Mouse (Mus musculus) cerebellum, adult 11-12 months (tissue): ENCODE results near the gene Pitpnc1.

Source experiments
- DNase-seq: peaks from one replicate; pipeline ENCODE4 v3.0.0; 2022

Gene Pitpnc1

DNA sequence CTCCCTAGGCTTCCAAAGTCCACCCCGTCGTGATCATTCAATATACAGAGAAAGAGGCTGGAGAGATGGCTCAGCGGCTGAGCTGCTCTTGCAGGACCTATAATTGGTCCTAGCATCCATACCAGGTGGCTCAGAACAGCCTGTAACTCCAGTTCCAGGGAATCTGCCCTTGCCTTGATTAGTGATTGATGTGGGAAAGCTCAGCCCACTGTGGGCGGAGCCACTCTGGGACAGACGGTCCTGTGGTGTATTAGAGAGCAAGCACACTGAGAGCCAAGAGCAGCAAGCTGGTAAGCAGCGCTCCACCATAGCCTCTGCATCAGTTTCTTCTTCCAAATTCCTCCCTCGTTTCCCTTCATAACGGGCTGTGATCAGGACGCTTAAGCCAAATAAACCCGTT lies 150.6 kb downstream of the Pitpnc1 start:
- no peak for DNase-seq

DNA sequence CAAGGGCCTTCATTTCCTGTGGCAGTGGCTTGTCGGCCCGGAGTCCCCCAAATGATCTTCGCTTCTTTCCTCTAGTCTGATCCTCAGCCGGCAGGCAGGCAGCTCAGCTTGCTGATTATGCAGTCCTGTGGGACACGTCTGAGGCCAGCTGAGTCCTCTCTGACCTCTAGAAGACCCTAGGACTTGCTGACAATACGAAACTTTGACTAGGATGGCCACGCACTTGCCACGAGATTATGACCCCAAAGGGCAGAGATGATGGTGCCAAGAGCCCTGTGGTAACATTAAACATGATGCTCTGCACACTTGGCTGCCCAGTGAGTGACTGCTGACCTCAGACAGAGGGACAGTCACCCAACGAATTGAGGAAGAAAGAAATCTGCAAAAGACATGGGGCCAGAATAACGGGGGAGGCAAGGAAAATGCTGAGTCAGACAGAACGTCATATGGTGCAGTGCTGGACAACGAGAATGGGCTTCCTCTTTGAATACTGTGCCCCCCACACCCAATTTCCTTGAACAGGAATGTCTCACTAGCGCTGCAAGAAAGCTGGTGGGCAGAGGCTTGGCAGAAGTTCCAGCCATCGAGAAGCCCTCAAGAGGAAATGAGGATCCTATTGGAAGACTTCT lies 152.7 kb downstream of the Pitpnc1 start:
- no peak for DNase-seq

DNA sequence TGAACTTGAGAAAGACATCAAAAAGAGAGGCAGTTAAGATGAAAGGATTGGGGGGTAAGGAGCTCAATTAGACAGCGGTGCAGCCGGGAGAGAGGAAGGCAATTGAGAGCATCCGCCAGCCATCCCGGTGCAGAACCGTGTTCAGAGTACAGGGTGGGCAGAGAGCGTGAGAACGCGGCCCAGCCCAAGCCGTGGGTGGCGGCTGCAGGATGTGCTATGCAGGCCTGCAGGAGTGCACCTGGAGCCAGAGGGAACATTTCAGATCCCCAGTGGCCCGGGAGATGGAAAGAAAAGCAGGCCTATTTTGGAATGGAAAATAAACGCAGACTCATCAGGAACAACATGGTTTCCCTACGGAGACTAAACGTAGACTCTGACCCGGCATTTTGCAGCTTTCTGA lies 155.0 kb downstream of the Pitpnc1 start:
- no peak for DNase-seq

DNA sequence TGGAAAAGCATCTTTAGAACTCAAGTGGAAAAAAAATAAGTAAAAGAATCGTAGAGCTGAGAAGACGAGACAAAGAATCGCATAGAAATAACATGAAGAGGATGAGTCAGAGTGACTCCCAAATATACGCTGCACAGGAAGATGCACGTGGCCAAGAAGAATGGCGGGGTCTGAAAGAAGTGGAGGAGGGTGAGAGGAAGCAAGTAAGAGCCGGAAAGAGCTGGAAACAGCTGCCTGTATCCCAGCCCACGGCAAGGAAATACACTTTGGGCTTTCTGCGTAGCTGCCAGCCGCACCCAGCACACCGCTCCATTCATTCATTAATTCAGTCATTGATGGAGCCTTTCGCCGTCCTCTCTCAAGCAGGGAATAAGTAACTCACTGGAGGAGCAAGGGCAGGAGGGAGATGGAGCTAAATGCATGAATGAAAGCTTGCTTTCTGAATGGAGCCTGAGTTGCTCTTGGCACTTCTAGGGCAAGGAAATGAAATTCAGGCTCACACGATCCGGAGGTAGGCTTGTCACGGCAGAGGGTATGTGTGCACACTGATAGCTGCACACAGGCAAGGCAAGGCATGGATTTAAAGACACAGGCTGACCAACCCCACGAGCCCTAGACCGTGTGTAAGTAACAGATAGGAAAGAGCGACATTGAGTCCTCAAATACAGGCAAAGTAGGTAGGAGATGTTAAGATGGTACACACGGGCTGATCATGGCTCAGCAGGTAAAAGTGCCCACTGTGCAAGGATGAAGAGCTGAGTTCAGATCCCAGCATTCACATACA lies 160.0 kb downstream of the Pitpnc1 start:
- DNase-seq: no peak

DNA sequence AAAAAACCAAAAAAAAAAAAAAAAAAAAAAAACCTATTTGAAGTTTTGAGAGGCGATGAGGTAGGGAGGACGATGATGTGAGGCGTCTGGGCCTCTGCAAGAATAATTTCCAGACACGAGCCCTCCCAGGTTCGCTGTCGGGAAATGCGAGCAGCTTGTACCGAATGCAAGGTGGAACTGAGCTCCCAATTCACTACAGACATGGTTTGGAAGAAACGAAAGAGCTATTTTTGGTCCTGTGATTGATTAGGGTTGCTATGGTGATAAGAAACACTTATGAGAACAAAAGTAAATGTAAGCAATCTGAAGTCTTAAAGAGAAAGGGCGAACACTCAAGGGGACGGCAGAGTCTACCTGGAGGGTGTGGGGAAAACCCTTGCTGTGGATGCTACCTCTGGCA lies 164.3 kb downstream of the Pitpnc1 start:
- no peak for DNase-seq

DNA sequence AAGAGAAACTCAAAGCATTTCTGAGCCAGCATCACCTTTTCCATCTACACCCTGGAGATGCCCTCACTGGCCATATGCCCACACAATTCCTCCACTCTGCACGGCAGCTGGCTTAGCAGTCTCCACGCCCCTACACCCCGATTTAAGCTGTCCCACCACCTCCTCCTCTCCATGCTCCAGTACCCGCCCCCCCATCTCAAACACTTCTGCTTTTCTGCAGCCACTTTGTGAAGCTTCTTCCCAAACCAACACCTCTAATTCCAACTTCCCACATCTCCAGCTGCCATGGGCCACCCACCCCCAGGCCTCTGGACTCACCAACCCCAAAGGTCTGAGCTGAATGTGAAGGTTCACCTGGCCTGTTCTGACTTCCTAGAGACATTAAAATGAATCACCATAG lies 168.4 kb downstream of the Pitpnc1 start:
- DNase-seq: no peak

DNA sequence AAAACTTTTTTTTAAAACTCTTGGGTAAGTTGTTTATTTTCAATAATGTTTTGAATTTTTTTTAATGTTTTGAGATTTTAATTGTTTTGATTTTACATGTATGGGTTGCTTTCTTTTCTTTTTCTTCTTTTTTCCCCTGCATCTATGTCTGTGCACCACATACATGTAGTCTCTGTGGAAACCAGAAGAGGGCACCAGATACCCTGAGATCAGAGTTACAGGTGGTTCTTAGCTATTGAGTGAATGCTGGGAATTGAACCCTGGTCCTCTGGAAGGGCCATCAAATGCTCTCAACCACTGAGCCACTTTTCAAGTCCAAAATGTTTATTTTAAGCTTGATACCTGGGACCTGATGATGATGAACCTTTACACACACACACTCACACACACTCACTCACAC lies 170.3 kb downstream of the Pitpnc1 start:
- no peak for DNase-seq

DNA sequence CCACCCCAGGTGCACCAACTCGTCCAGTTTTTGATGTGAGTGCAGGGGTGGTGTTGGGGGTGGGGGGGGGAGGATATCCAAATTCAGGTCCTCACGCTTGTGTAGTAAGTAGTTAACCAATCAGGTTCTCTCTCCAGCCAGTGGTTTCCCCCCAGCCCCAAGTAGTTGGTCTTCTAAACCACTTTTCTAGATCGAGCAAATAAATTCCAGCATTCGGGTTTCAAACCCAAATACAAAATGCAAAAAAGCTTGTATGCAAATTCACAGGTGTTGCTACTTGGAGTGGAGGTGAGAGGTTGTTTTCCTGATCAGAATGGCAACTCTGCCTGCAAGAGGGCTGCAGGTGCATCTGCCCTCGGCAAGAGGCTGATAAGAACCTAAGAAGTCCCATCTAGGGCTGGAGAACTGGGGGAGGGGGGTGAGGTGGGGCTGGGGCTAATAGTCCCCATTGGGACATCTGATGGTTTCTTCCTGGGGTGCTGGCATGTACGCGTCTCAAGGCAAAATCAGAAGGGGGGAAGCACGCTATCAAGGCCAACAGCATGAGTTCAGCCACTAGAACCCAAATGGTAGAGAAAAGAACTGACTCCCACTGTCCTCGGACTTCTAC lies 170.9 kb downstream of the Pitpnc1 start:
- no peak for DNase-seq

DNA sequence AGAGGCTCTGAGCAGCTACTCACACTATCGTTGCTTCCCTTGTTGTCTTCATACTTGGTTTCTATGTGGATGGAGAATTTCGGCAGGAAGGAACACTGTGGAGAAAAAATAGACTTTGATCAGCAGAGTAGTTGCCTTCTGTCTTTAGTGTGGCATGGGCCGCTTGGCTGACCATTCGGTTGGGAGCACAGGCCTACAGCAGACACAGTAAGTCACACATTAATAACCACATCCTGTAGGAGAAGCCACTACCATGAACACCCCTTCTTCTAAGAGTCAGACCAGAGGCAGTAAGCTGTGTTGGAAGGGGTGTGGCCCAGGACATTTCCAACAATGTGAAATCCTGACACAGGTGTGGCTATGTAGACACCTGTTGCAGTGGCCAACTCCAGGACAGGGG lies 174.3 kb downstream of the Pitpnc1 start:
- no peak for DNase-seq

DNA sequence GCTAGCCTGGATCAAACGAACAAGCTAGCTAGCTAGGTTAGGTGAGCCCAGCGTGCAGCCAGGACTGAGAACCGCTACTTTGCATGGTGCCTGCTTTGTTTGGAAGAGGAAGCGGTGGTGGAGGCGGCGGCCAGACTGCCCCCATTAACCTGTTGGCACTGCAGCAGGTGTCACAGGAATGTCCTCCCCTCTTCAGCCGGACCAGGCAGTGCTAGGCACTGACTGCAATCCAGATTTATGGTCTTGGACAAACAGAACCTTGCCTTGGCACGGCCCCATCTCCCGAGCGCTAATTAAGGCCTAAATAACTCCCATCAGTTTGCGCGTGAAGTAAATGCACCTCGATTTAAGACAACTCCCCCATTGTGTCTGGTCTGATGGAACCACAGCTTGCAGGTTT lies 178.5 kb downstream of the Pitpnc1 start:
- peak; percentile 61 for DNase-seq

DNA sequence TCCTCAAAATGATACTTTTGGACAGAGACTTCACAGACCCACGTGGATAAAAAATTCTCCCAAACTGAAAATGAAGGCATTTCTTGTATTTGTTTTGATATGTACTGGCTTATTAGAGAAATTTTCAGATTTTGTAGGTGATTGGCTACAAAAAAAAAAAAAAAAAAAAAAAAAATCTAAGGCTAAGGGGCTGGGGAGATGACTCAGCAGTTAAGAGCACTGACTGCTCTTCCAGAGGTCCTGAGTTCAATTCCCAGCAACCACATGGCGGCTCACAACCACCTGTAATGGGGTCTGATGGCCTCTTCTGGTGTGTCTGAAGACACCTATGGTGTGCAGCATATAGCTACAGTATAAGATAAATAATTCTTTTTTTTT lies 182.3 kb downstream of the Pitpnc1 start:
- DNase-seq: no peak

DNA sequence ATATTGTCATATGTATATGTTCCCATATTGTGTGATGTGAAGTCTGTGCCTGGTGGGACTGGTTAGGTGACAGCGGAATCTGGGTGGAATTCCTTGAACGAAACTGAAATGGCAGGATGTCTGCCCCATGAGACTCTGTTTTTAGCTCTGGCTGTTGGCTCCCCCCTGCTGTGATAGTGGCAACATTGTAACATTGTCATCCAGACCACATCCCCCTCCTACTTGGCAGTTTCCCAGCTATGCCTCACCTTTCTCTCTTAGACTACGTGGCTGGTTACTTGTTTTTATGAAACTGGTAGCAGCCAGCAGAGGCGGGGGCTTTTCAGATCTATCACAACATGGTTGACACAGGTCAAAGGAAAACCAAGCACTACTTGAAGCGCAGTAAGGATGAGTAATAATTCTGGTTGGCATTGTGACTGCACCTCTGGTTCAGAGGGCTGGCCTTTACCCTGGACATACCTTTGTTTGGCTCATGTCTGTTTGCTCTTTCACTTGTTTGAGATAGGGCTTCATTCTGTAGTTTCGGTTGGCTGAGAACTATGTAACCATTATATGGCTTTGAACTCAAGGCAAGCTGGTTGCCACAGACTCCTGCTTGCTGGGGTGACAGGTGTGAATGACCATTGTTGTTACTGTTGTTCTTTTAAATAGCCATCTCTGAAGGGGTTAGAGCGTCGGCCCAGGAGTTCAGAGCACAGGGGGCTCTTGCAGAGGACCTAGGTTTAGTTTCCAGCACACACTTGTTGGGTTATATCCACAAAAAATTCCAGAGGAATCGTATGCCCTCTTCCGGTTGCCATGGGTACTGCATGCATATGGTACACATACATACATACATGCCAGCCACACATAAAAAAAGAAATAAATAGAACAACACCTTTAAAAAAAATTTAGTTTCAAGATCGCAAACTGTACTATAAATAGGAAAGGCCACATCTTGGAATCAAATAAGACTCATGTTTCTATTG lies 183.0 kb downstream of the Pitpnc1 start:
- DNase-seq: no peak

DNA sequence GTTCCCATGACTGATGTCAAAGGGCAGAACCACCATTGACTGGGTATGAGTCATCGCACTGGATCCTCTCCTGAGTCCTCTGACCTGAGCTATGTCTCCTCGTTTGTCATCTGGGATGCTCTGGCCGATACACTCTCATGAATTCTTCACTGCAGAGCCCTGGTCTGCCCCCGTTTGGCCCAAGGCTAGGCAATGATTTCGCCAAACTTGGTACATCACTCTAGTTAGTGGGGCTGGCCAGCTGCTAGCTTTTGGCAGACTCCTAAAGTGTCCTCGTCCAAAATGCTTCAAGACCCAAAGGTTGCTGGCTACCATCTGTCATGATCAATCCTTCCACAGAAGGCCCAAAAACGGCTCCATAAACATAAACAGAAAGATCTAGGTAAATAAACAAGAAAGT lies 184.8 kb downstream of the Pitpnc1 start:
- peak; percentile 45 for DNase-seq

DNA sequence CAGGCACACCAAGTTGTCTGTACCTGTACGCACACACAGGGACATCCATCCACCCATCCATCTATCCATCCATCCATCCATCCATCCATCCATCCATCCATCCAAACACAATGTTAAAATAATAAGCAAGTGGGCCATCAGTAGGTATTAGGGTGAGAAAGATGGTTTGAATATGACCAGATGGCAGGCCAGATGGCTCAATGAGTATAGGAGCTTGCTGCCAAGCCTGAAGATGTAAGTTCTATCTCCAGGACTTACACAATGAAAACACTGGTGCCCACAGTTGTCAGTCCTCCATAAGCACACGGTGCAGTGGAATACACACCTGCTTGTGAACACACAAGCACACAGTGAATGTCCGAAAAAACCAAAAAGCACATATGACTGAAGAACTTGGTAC lies 186.9 kb downstream of the Pitpnc1 start:
- peak; percentile 72 for DNase-seq

DNA sequence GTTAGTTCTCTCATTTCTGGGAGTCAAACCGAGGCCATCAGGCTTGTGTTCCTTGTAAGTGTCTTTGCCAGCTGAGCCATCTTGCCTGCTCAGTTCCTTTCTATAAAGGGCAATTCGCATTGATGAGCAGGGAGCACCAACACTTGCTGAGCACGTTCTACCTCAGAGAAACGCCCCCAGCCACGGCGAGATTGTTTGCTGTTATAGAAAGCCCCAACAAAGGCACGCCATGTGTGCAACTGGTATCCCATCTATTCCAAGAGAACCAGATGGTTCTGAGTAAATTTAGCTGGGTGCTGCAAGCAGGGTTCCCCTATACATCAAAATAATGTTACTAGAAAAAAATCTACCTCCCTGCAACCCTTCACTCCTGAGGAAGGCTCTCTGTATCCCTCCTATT lies 188.0 kb downstream of the Pitpnc1 start:
- no peak for DNase-seq

DNA sequence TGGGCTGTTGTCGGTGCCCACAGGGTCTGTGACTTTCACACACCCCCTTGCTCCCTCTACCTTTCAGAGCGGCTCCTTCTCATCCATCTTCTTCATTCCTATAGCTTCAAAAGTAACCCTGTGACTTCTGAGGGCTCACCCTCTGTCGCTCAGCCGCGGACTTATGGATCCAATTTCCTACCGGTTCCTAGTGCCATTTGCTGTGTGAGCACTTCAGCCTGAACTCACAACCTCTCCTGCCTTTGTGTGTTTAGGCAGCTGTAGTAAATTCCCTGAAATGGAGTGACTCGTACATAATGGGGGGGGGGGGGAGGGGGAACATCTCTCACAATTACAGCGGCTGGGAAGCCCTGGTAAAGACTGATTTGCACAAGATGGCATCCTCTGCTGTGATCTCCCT lies 191.2 kb downstream of the Pitpnc1 start:
- DNase-seq: no peak

DNA sequence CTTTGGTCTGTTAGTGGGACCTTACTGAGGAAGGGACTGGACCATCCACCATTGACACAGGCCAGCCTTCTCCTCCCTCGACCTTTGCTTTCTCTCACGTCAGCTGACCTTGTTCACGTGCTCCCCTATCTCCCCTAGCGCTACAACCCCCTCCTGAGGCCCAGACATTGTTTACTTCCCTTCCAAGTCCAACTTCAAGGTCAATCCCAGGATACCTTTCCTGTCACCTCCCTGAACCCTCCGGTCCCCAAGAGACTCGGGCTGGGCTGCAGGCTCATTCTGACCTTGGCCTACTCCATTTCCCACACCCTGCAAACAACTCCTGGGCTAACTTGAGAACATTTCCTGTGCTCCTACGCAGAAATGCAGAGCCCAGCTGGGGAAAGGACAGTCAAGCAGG lies 193.6 kb downstream of the Pitpnc1 start:
- DNase-seq: no peak

DNA sequence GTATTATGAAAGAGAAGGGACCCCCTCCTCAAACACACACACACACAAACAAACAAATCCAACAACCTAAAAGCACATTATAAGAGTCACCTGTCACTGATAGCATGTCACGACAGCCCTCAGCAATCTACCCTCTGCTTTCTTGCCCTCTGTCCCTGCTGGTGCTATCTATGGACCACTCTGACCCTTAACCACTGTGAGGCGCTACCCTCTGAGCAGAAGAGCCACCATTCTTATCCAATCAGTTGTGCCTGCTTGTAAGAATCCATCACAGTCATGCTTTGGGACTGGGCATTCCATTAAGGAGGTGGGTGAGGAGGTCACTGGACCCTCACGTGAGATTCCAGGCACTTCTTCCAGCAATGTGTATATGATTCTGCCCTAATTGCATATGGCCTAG lies 194.2 kb downstream of the Pitpnc1 start:
- DNase-seq: no peak

DNA sequence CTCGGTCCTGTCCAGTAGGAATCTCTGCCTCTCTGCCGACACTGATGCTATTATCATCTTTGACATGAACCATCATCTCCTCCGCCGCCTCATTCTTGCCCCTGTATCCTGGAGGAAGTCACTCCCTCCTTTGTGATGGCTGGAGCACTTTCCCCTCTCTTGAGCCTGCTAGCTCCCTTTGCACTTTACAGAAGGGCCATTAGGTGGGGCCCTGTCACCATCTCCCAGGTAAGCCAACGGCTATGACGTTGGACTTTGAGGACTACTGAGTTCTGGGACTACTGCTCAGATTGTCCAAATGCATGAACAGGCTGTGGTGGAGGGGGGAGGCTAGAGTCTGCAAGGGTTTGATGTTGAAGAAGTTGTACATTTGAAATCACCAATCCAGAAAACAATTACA lies 194.6 kb downstream of the Pitpnc1 start:
- DNase-seq: peak; percentile 74

DNA sequence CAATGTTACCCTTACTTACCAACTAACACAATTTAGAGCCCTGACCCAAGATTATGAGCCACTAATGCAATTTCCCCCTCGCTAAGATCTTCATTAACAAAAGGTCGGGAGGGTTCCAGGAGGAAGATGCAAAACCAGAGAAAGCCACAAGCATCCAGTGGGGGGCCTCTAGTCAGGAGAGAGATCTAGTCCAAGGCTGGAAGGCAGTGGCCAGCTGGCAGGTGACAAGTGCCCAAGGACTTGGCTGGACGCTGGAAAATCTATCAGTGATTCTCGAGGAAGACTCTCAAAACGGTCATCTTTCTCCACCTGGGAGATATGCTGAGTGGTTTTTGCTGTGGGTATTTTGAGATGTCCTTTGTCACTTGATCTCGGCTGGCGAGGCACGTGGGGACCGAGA lies 196.3 kb downstream of the Pitpnc1 start:
- DNase-seq: no peak

DNA sequence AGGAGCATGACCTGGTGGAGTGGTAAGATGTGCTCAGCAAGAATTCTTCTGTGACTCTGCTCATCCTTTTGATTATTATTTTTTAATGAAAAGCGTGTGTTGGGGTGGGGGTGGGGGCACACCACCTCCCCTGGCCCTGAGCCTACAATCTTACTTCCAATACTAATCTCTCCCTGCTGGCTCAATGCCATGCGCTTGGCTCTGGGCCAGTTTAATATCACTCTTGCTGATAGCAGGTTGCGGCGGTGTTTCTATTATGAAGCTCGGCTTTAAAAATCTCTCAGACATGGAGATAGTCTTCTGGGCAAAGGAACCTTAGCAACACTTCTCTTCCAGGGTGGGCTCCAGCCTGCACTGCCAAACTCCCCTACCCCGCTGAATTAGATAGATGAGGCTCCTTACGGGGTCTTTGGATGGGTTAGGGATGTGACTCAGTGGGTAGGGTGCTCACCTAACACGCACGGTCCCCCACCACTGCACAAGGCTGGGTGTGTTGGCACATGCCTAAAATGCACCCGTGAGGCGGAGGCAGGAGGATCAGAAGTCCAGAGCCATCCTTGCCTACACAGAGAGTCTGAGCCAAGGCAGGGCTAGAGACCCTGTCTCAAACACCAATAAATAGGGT lies 198.0 kb downstream of the Pitpnc1 start:
- DNase-seq: no peak

DNA sequence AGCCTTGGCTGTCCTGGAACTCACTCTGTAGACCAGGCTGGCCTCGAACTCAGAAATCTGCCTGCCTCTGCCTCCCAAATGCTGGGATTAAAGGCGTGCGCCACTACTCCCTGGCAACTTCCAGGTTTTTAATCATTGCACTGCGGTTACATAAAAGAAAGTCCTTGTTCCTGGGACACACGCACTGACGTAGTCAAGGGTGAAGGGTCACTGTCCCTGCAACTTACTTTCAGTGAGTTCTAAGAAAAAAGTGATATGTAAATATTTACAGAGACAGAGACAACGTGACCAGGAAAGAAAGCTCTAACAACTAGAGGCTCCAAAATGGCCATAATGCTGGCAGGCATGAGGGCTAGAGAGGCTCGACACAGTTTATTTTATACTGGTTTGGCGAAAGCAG lies 199.9 kb downstream of the Pitpnc1 start:
- DNase-seq: no peak

DNA sequence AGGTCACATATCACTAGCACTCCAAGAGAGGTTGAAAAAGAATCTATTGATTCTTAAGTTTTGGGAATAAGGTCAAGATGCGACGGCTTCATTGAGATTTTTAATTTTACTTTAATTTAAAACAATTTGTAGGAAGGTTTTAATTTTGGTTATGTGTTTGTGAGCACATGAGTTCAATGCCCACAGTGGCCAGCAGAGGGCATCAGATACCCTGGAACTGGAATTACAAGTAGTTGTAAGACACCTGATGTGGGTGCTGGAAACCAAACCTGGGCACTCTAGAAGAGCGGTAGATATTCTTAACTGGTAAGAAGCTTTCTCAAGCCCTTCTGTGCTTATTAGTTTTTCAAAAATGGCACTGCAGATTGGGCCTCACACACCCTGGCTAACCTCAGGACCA lies 203.0 kb downstream of the Pitpnc1 start:
- no peak for DNase-seq
